Mouse (Mus musculus): ENCODE data around the gene Atp8b2.

DNA sequence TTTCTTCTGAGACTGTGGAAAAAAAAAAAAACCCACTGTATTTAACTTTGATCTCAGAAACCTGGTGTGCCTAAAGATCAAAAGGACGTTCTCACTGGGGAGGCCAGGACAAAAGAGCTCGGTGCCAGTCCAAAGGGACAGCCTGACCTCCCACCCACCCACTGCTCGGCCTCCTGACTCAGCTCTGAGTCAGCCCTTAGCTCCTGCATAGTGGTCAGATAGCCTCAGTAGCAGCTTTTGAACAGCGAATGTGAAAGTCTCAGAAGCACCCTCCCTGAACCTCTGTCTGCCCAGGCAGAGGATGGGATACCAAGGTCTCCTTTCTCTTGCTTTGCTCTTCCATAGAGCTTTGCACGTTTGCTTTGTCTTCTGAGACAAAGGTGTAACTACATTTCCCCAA lies 66.7 kb downstream of the Atp8b2 start:
- TF ChIP-seq GATA1 (IDR thresholded peaks at IDR 0.05; ENCODE audit: borderline replicate concordance, low read length): no peak
- no peak for TF ChIP-seq POLR2AphosphoS5 (IDR thresholded peaks at IDR 0.05; ENCODE audit: insufficient replicate concordance, low read depth, low read length)
- TF ChIP-seq CTCF (IDR thresholded peaks at IDR 0.05; ENCODE audit: low read depth, low read length): no peak
- no peak for TF ChIP-seq TAL1 (conservative IDR thresholded peaks at IDR 0.05; ENCODE audit: low read depth, low read length)
- TF ChIP-seq GATA2 (IDR thresholded peaks at IDR 0.05; ENCODE audit: borderline replicate concordance, low read depth, low read length): no peak

All from G1E (cell line).